Comparison of ENCODE assay signal across 21 mouse cellular contexts in the genomic region with DNA sequence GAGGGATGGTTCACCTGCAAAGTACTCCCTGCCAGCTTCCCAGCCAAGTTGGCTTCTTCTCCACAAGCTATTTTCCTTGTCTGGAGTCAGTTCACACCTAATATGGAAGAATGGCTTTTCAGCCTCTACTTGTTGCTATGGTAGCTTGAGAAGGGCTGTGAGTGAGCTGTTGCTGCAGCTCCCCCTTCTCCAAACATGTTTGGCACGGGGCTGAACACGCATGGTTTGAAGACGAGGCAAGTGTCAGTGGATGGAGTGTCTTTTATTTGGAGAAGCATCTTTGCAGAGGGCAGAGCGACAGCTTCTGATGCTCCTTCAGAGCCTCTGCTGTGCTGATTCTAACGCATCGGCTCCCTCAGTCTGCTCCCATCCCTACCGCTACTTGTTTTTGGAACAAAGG. TPM values are rescaled to one million over a fixed set of nuclear protein-coding genes. Genes with fewer than 3 reads are reported as not detected.
DNase-seq lines count a peak whose midpoint lies in the region; ATAC-seq and TF ChIP-seq lines count a peak whose summit lies in the region.
"Had no signal": no experiment of that assay in that cellular context is flagged by ENCODE, and none has a peak within 500 bp of the region (broad histone marks: within the 10 kb centered on the region; RNA-seq: fewer than 3 reads in every experiment).

No protein-coding gene starts in this region.

- TF ChIP-seq CTCF in midbrain, postnatal 0 days (IDR thresholded peaks at IDR 0.05) = no peak

- no peaks in the 10 kb centered on the region for H3K36me3 ChIP-seq in forebrain, embryonic 14.5 days (ENCODE audit: control insufficient read depth, insufficient read depth, low read length)
- H3K36me3 ChIP-seq in forebrain, embryonic 12.5 days (replicated peaks) = no peaks in the 10 kb centered on the region
- no peaks in the 10 kb centered on the region for H3K36me3 ChIP-seq in midbrain, postnatal 0 days (ENCODE audit: insufficient read depth, low read length)
- H3K36me3 ChIP-seq in midbrain, embryonic 10.5 days = no peaks in the 10 kb centered on the region
- H3K36me3 ChIP-seq in neural tube, embryonic 15.5 days = no peaks in the 10 kb centered on the region
- H3K36me3 ChIP-seq: embryonic facial prominence, embryonic 13.5 days; liver, embryonic 13.5 days had no signal

- no peak overlapping the region for H3K9ac ChIP-seq in forebrain, embryonic 14.5 days (ENCODE audit: low read length)
- H3K9ac ChIP-seq in forebrain, embryonic 12.5 days = no peak overlapping the region
- H3K9ac ChIP-seq in midbrain, postnatal 0 days (replicated peaks; ENCODE audit: low read length, poor library complexity, severe bottlenecking) = no peak overlapping the region
- no peak overlapping the region for H3K9ac ChIP-seq in neural tube, embryonic 15.5 days (replicated peaks)
- H3K9ac ChIP-seq: embryonic facial prominence, embryonic 13.5 days; liver, embryonic 13.5 days had no signal

- no peak overlapping the region for H3K27ac ChIP-seq in forebrain, embryonic 14.5 days (ENCODE audit: low read depth, low read length)
- H3K27ac ChIP-seq in forebrain, embryonic 12.5 days = no peak overlapping the region
- H3K27ac ChIP-seq in midbrain, postnatal 0 days (ENCODE audit: low read depth, low read length) = no peak overlapping the region; the same call in 1 of the 2 replicates
- H3K27ac ChIP-seq in midbrain, embryonic 10.5 days (replicated peaks) = no peak overlapping the region
- H3K27ac ChIP-seq in neural tube, embryonic 15.5 days (replicated peaks) = no peak overlapping the region
- H3K27ac ChIP-seq: embryonic facial prominence, embryonic 13.5 days; heart, adult 2 months; liver, embryonic 13.5 days had no signal

- no peaks in the 10 kb centered on the region for H3K27me3 ChIP-seq in forebrain, embryonic 14.5 days (replicated peaks; ENCODE audit: control insufficient read depth, insufficient read depth, low read length)
- H3K27me3 ChIP-seq in forebrain, embryonic 12.5 days = no peaks in the 10 kb centered on the region
- no peaks in the 10 kb centered on the region for H3K27me3 ChIP-seq in midbrain, postnatal 0 days (ENCODE audit: insufficient read depth, low read length)
- H3K27me3 ChIP-seq in midbrain, embryonic 10.5 days (ENCODE audit: low read depth, poor library complexity, severe bottlenecking) = no peaks in the 10 kb centered on the region
- H3K27me3 ChIP-seq in neural tube, embryonic 15.5 days (replicated peaks) = no peaks in the 10 kb centered on the region
- H3K27me3 ChIP-seq: CH12.LX; embryonic facial prominence, embryonic 13.5 days; liver, embryonic 13.5 days; megakaryocyte, embryonic 14.5 days had no signal

- no peaks in the 10 kb centered on the region for H3K4me1 ChIP-seq in forebrain, embryonic 14.5 days (ENCODE audit: control insufficient read depth, insufficient read depth, low read length)
- H3K4me1 ChIP-seq in forebrain, embryonic 12.5 days = no peaks in the 10 kb centered on the region
- no peaks in the 10 kb centered on the region for H3K4me1 ChIP-seq in midbrain, postnatal 0 days (ENCODE audit: insufficient read depth, low read length)
- H3K4me1 ChIP-seq in midbrain, embryonic 10.5 days = no peaks in the 10 kb centered on the region
- no peaks in the 10 kb centered on the region for H3K4me1 ChIP-seq in neural tube, embryonic 15.5 days
- H3K4me1 ChIP-seq: embryonic facial prominence, embryonic 13.5 days; liver, embryonic 13.5 days; megakaryocyte, embryonic 14.5 days had no signal

- no peaks in the 10 kb centered on the region for H3K9me3 ChIP-seq in forebrain, embryonic 14.5 days (replicated peaks; ENCODE audit: control insufficient read depth, low read length)
- H3K9me3 ChIP-seq in forebrain, embryonic 12.5 days = no peaks in the 10 kb centered on the region
- no peaks in the 10 kb centered on the region for H3K9me3 ChIP-seq in midbrain, postnatal 0 days (ENCODE audit: low read length)
- no peaks in the 10 kb centered on the region for H3K9me3 ChIP-seq in midbrain, embryonic 10.5 days (replicated peaks)
- H3K9me3 ChIP-seq in neural tube, embryonic 15.5 days (replicated peaks) = no peaks in the 10 kb centered on the region
- H3K9me3 ChIP-seq: embryonic facial prominence, embryonic 13.5 days had no signal

- 80% methylated on average over 7 of the region's 7 CpGs for WGBS in forebrain, embryonic 14.5 days
- WGBS in forebrain, embryonic 12.5 days = 87% methylated on average over 7 of the region's 7 CpGs
- WGBS in midbrain, postnatal 0 days = 66% methylated on average over 7 of the region's 7 CpGs
- 88% methylated on average over 7 of the region's 7 CpGs for WGBS in midbrain, embryonic 10.5 days
- 86% methylated on average over 7 of the region's 7 CpGs for WGBS in neural tube, embryonic 15.5 days

- no peak overlapping the region for H3K4me2 ChIP-seq in forebrain, embryonic 14.5 days (ENCODE audit: low read length)
- no peak overlapping the region for H3K4me2 ChIP-seq in forebrain, embryonic 12.5 days
- H3K4me2 ChIP-seq in midbrain, postnatal 0 days (ENCODE audit: low read depth, low read length, poor library complexity, severe bottlenecking) = no peak overlapping the region
- H3K4me2 ChIP-seq in neural tube, embryonic 15.5 days = no peak overlapping the region
- H3K4me2 ChIP-seq: embryonic facial prominence, embryonic 13.5 days; liver, embryonic 13.5 days had no signal

- DNase-seq in forebrain, embryonic 14.5 days (ENCODE audit: low spot score) = peak; percentile 49
- DNase-seq in midbrain, postnatal 0 days (ENCODE audit: low spot score) = peak; percentile 45
- no peak for DNase-seq in midbrain, embryonic 10.5 days (ENCODE audit: low spot score)
- DNase-seq in layer of hippocampus, adult 18-20 months (ENCODE audit: low spot score in 2 of 2) = peak; percentile 51 to 68
- peak; percentile 50 to 52 for DNase-seq in layer of hippocampus, postnatal 36 days
- DNase-seq in kidney, postnatal 10 days = no peak
- DNase-seq: adrenal gland, adult 2 months; cerebellum, adult 18-20 months; heart, adult 2 months; kidney, postnatal 14 days; liver, embryonic 13.5 days; thymus, postnatal 4 days had no signal

- ATAC-seq in forebrain, embryonic 14.5 days = peak; percentile 29; the same call in 1 of the 2 replicates
- no peak for ATAC-seq in forebrain, embryonic 12.5 days (ENCODE audit: low FRiP score)
- no peak for ATAC-seq in midbrain, postnatal 0 days (ENCODE audit: low FRiP score)
- no peak for ATAC-seq in neural tube, embryonic 15.5 days (ENCODE audit: low FRiP score)
- ATAC-seq: intestine, postnatal 0 days; lung, postnatal 0 days; midbrain, embryonic 16.5 days had no signal

- H3K4me3 ChIP-seq in forebrain, embryonic 14.5 days (ENCODE audit: low read depth, low read length) = no peak overlapping the region
- H3K4me3 ChIP-seq in forebrain, embryonic 12.5 days (replicated peaks) = no peak overlapping the region
- H3K4me3 ChIP-seq in midbrain, postnatal 0 days (ENCODE audit: low read depth, low read length) = no peak overlapping the region
- no peak overlapping the region for H3K4me3 ChIP-seq in midbrain, embryonic 10.5 days
- H3K4me3 ChIP-seq in neural tube, embryonic 15.5 days (replicated peaks) = no peak overlapping the region
- H3K4me3 ChIP-seq: embryonic facial prominence, embryonic 13.5 days; heart, adult 2 months; liver, embryonic 13.5 days; megakaryocyte, embryonic 14.5 days had no signal

RNA-seq across cellular contexts. Expression of a gene that starts 41.3 kb away (rescaled TPM):
- 106 and 137 TPM in 2 replicates for polyA plus RNA-seq in forebrain, embryonic 14.5 days (2014; fragmentation: Nextera tagmentation; extraction: Ambion mirVana)
- polyA plus RNA-seq in forebrain, embryonic 12.5 days (2016; fragmentation: Nextera tagmentation; extraction: Ambion mirVana) = 77.8 and 80.7 TPM in 2 replicates
- total RNA-seq in midbrain, postnatal 0 days (2014; rRNA removed) = 47.9 and 67.6 TPM in 2 replicates
- 109 and 110 TPM in 2 replicates for polyA plus RNA-seq in midbrain, postnatal 0 days (2015; fragmentation: Nextera tagmentation; extraction: Ambion mirVana)
- 27.0 and 36.1 TPM in 2 replicates for polyA plus RNA-seq in midbrain, embryonic 10.5 days (2016; fragmentation: Nextera tagmentation; extraction: Ambion mirVana)
- 100 to 1,000 TPM; 146 to 158 TPM for total RNA-seq in layer of hippocampus, adult 18-20 months (2021)
- total RNA-seq in layer of hippocampus, postnatal 36 days (2021) = 100 to 1,000 TPM; 139 to 161 TPM
- 50.3 and 57.9 TPM in 2 replicates for polyA plus RNA-seq in neural tube, embryonic 15.5 days (2015; fragmentation: Nextera tagmentation; extraction: Ambion mirVana)
- total RNA-seq: CH12.LX; gastrocnemius, adult 8-10 months had no signal
- polyA plus RNA-seq: heart, adult 2 months had no signal

Comparison
In these comparisons a context has a peak if more than half of its experiments do, and no peak if none do; other contexts are left out.
1. DNase-seq: peak in forebrain, embryonic 14.5 days (single experiment), midbrain, postnatal 0 days (single experiment), layer of hippocampus, adult 18-20 months (2 of 2) and layer of hippocampus, postnatal 36 days (2 of 2); none in midbrain, embryonic 10.5 days (single experiment) and kidney, postnatal 10 days (single experiment).